40 mouse cellular contexts compared by ENCODE assay signal in genomic region chr5:98900926-98901325, GRCm38 (mm10). TPM values are rescaled to one million over a fixed set of nuclear protein-coding genes. Genes with fewer than 3 reads are reported as not detected.
DNase-seq lines count a peak whose midpoint lies in the region; ATAC-seq lines count a peak whose summit lies in the region.
"Had no signal": no experiment of that assay in that cellular context is flagged by ENCODE, and none has a peak within 500 bp of the region (broad histone marks: within the 10 kb centered on the region; RNA-seq: fewer than 3 reads in every experiment).

No protein-coding gene starts in this region.

- no peak overlapping the region for H3K9ac ChIP-seq in forebrain, embryonic 14.5 days (ENCODE audit: low read length)
- H3K9ac ChIP-seq in forebrain, embryonic 16.5 days (replicated peaks; ENCODE audit: low read depth, low read length): no peak overlapping the region
- no peak overlapping the region for H3K9ac ChIP-seq in kidney, embryonic 14.5 days (ENCODE audit: low read depth, low read length)
- H3K9ac ChIP-seq: embryonic facial prominence, embryonic 13.5 days; forebrain, postnatal 0 days; hindbrain, embryonic 14.5 days; limb, embryonic 15.5 days; liver, embryonic 13.5 days; midbrain, embryonic 13.5 days had no signal

- no peak overlapping the region for H3K27ac ChIP-seq in forebrain, embryonic 14.5 days (ENCODE audit: low read depth, low read length)
- H3K27ac ChIP-seq in forebrain, embryonic 16.5 days (ENCODE audit: low read length): no peak overlapping the region
- H3K27ac ChIP-seq in kidney, embryonic 14.5 days (ENCODE audit: low read depth, low read length): no peak overlapping the region
- H3K27ac ChIP-seq: embryonic facial prominence, embryonic 13.5 days; forebrain, embryonic 10.5 days; hindbrain, embryonic 14.5 days; kidney, postnatal 0 days; limb, embryonic 10.5 days; limb, embryonic 15.5 days; liver, embryonic 13.5 days; midbrain, embryonic 13.5 days; stomach, postnatal 0 days had no signal

- no peaks in the 10 kb centered on the region for H3K36me3 ChIP-seq in forebrain, embryonic 14.5 days (ENCODE audit: control insufficient read depth, insufficient read depth, low read length)
- H3K36me3 ChIP-seq in forebrain, embryonic 16.5 days (ENCODE audit: control insufficient read depth, insufficient read depth): no peaks in the 10 kb centered on the region
- no peaks in the 10 kb centered on the region for H3K36me3 ChIP-seq in kidney, embryonic 14.5 days (ENCODE audit: control insufficient read depth, insufficient read depth, low read length)
- H3K36me3 ChIP-seq: embryonic facial prominence, embryonic 13.5 days; forebrain, embryonic 10.5 days; limb, embryonic 10.5 days; limb, embryonic 15.5 days; liver, embryonic 13.5 days; midbrain, embryonic 13.5 days had no signal

- no peak overlapping the region for H3K4me2 ChIP-seq in forebrain, embryonic 14.5 days (ENCODE audit: low read length)
- H3K4me2 ChIP-seq in forebrain, embryonic 16.5 days (ENCODE audit: low read length): no peak overlapping the region
- H3K4me2 ChIP-seq in kidney, embryonic 14.5 days (replicated peaks; ENCODE audit: low read depth, low read length): no peak overlapping the region
- H3K4me2 ChIP-seq: embryonic facial prominence, embryonic 13.5 days; heart, embryonic 11.5 days; hindbrain, embryonic 14.5 days; limb, embryonic 15.5 days; liver, embryonic 13.5 days; midbrain, embryonic 13.5 days had no signal

- no peak for ATAC-seq in forebrain, embryonic 14.5 days
- no peak for ATAC-seq in forebrain, embryonic 16.5 days
- ATAC-seq in cerebellum, adult (ENCODE audit: insufficient number of reproducible peaks, low FRiP score, low TSS enrichment): peak; percentile 49
- no peak for ATAC-seq in kidney, embryonic 14.5 days (ENCODE audit: low FRiP score, low TSS enrichment)
- ATAC-seq: activated CD4-positive, CD25-positive, alpha-beta regulatory T cell, adult 4 months; forebrain, postnatal 0 days; lung, postnatal 0 days; midbrain, embryonic 13.5 days had no signal

- DNase-seq in forebrain, embryonic 14.5 days (ENCODE audit: low spot score): peak; percentile 45
- DNase-seq in cerebellum, adult 8-10 months: peak; percentile 22
- DNase-seq in cerebellum, postnatal 25 days: peak; percentile 66 to 75
- no peak for DNase-seq in gastrocnemius, postnatal 10 days
- no peak for DNase-seq in embryo, embryonic 11 days
- DNase-seq: adrenal gland, adult 2 months; adrenal gland, postnatal 36 days; forebrain, postnatal 0 days; gastrocnemius, postnatal 25 days; heart, adult 11 months; heart, postnatal 36 days; kidney, adult 2 months; kidney, postnatal 4 days; liver, embryonic 13.5 days; lung, adult 18-20 months; lung, postnatal 4 days; right cerebral cortex, adult 18-20 months; spleen, adult 18-20 months; thymus, adult 18-20 months; thymus, postnatal 25 days had no signal

- H3K9me3 ChIP-seq in forebrain, embryonic 14.5 days (replicated peaks; ENCODE audit: control insufficient read depth, low read length): no peaks in the 10 kb centered on the region
- H3K9me3 ChIP-seq in forebrain, embryonic 16.5 days (ENCODE audit: control insufficient read depth, low read length): no peaks in the 10 kb centered on the region
- no peaks in the 10 kb centered on the region for H3K9me3 ChIP-seq in kidney, embryonic 14.5 days (ENCODE audit: control insufficient read depth, low read length)
- H3K9me3 ChIP-seq: embryonic facial prominence, embryonic 13.5 days; limb, embryonic 10.5 days; limb, embryonic 15.5 days; liver, embryonic 13.5 days; megakaryocyte, embryonic 14.5 days; midbrain, embryonic 13.5 days had no signal

- no peaks in the 10 kb centered on the region for H3K27me3 ChIP-seq in forebrain, embryonic 14.5 days (replicated peaks; ENCODE audit: control insufficient read depth, insufficient read depth, low read length)
- no peaks in the 10 kb centered on the region for H3K27me3 ChIP-seq in forebrain, embryonic 16.5 days (replicated peaks; ENCODE audit: control insufficient read depth, insufficient read depth, low read length)
- no peaks in the 10 kb centered on the region for H3K27me3 ChIP-seq in kidney, embryonic 14.5 days (ENCODE audit: control insufficient read depth, insufficient read depth, low read length)
- H3K27me3 ChIP-seq: CH12.LX; embryonic facial prominence, embryonic 13.5 days; limb, embryonic 15.5 days; liver, embryonic 13.5 days; megakaryocyte, embryonic 14.5 days; midbrain, embryonic 13.5 days had no signal

- 78% methylated on average over 5 of the region's 5 CpGs for WGBS in forebrain, embryonic 14.5 days
- WGBS in forebrain, embryonic 16.5 days: 61% methylated on average over 5 of the region's 5 CpGs
- 83% methylated on average over 5 of the region's 5 CpGs for WGBS in kidney, embryonic 14.5 days

- no peak overlapping the region for H3K4me3 ChIP-seq in forebrain, embryonic 14.5 days (ENCODE audit: low read depth, low read length)
- H3K4me3 ChIP-seq in forebrain, embryonic 16.5 days (replicated peaks; ENCODE audit: low read length): no peak overlapping the region
- no peak overlapping the region for H3K4me3 ChIP-seq in kidney, embryonic 14.5 days (ENCODE audit: low read length)
- H3K4me3 ChIP-seq: embryonic facial prominence, embryonic 13.5 days; forebrain, embryonic 10.5 days; limb, embryonic 10.5 days; limb, embryonic 15.5 days; liver, embryonic 13.5 days; megakaryocyte, embryonic 14.5 days; midbrain, embryonic 13.5 days had no signal

- no peaks in the 10 kb centered on the region for H3K4me1 ChIP-seq in forebrain, embryonic 14.5 days (ENCODE audit: control insufficient read depth, insufficient read depth, low read length)
- no peaks in the 10 kb centered on the region; the same call in 1 of the 2 replicates for H3K4me1 ChIP-seq in forebrain, embryonic 16.5 days (replicated peaks; ENCODE audit: control insufficient read depth, insufficient read depth, low read length)
- H3K4me1 ChIP-seq in kidney, embryonic 14.5 days (ENCODE audit: control insufficient read depth, insufficient read depth, low read length): no peaks in the 10 kb centered on the region
- H3K4me1 ChIP-seq: embryonic facial prominence, embryonic 13.5 days; forebrain, embryonic 10.5 days; limb, embryonic 10.5 days; limb, embryonic 15.5 days; liver, embryonic 13.5 days; megakaryocyte, embryonic 14.5 days; midbrain, embryonic 13.5 days had no signal

RNA-seq across cellular contexts. Expression of gene Bmp3, which starts 46.7 kb away (rescaled TPM):
- 1.6 and 1.7 TPM in 2 replicates for polyA plus RNA-seq in forebrain, embryonic 14.5 days (2014; fragmentation: Nextera tagmentation; extraction: Ambion mirVana)
- polyA plus RNA-seq in forebrain, embryonic 16.5 days (2015; fragmentation: Nextera tagmentation; extraction: Ambion mirVana): 1.8 and 2.1 TPM in 2 replicates
- 1 to 10 TPM; 3.2 to 5.7 TPM for total RNA-seq in gastrocnemius, postnatal 10 days (2021)
- polyA plus RNA-seq in kidney, embryonic 14.5 days (2014; fragmentation: Nextera tagmentation; extraction: Ambion mirVana): 5.6 and 12.9 TPM in 2 replicates
- total RNA-seq: CH12.LX; ES-E14; monocyte, adult 5-6 weeks; neutrophil, adult 5-6 weeks had no signal
- polyA plus RNA-seq: activated CD4-positive, CD25-positive, alpha-beta regulatory T cell, adult 4 months; C2C12 had no signal

Comparison
In these comparisons a context has a peak if more than half of its experiments do, and no peak if none do; other contexts are left out.
1. DNase-seq: peak in forebrain, embryonic 14.5 days (single experiment), cerebellum, adult 8-10 months (single experiment) and cerebellum, postnatal 25 days (2 of 2); none in gastrocnemius, postnatal 10 days (single experiment) and embryo, embryonic 11 days (single experiment).